Mouse (Mus musculus) E14TG2a.4 (cell line): ENCODE measurements at regions not wholly inside any gene's neighbourhood (a gene's known extent, or its start where the extent isn't known, plus 50 kb on each side); places are given as distances from the start of the nearest gene placed in this dataset.

Experiments used
- CTCF ChIP-seq: conservative IDR thresholded peaks from 2 replicates; pipeline ENCODE4 v1.5.1; 2014; ENCODE audit warnings: low read length
- NANOG ChIP-seq: IDR thresholded peaks from 2 replicates; pipeline ENCODE4 v1.6.1; 2014; ENCODE audit warnings: borderline replicate concordance, low read length, mixed read lengths
- POU5F1 ChIP-seq: IDR thresholded peaks from 2 replicates; pipeline ENCODE4 v1.6.1; 2014; ENCODE audit warnings: low read length, borderline replicate concordance

DNA sequence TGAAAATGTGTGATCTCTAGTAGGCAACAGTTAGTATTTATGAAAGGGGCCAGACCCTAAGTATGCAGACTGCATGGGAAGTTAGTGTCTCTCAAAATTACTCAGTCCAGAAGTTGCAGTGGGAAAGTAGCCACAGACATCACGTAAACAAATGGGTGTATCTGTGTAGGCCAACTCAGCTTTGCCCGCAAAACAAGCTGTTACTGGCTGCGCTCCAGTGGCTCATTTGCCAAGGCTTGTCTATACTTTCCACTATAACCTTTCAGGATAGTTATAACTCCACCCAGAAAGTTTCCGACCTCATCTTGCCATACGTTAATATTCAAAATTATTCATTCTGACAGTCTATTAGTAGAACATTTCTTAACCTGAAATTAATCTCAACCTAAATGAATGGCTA lies 222.4 kb upstream of the Atp2b1 start:
- TF ChIP-seq CTCF = no peak
- TF ChIP-seq POU5F1 = no peak
- no peak for TF ChIP-seq NANOG
